ENCODE assay signal across 8 mouse cellular contexts in the genomic region with DNA sequence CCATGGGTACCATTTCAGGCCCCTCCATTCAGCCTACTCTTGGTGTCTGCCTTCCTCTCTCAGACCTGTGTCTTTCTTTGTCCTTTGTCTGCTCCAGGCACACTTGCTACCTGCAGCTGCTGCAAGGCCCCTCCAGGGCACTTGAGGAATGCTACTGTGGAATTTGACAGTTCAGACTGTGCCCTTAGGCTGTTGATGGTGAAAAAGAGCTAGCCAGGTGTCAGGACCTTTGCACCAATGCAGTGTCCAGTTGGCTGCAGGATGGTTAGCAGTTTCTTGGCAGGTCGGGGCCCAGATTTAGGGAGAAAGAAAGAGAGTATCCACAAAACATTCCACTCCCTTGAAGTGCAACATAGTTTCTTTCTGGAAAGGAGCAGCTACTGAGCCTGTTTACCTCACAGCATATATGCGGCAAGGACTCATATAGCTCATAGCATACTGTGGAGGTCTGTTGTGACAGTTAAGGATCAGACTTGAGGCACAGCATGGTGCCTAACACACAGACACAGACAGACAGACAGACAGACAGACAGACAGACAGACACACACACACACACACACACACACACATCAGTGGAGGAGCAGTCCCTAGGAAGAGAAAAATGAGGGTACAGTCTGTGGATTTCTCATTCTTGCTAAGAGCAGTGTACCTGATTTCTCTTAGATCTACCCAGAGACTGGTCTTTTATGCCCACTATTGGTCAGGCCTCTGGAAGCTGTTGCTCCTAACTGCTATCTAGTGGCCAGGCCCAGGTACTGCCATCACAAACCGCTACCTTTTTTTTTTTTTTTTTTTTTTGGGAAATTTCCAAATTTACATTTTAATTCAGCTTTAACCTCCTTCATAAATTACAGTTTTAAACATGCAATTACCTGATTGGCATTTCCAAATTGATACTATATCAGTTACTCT. TPM values are rescaled to one million over a fixed set of nuclear protein-coding genes. Genes with fewer than 3 reads are reported as not detected.
DNase-seq lines count a peak whose midpoint lies in the region; ATAC-seq and TF ChIP-seq lines count a peak whose summit lies in the region.

No protein-coding gene starts in this region.

- peak; percentile 19; the same call in 1 of the 2 replicates for TF ChIP-seq CTCF in bone marrow macrophage, adult 2 months (IDR thresholded peaks at IDR 0.05; ENCODE audit: low read depth, low read length)
- peak; percentile 76 for TF ChIP-seq CTCF in lung, postnatal 0 days (IDR thresholded peaks at IDR 0.05)

- TF ChIP-seq POLR2A in bone marrow macrophage, adult 2 months (IDR thresholded peaks at IDR 0.05; ENCODE audit: borderline replicate concordance, low read depth, low read length) = no peak

- 50% methylated on average over 3 of the region's 3 CpGs for WGBS in kidney, embryonic 15.5 days
- WGBS in hindbrain, embryonic 12.5 days = 55% methylated on average over 3 of the region's 3 CpGs
- WGBS in lung, postnatal 0 days = 45% methylated on average over 3 of the region's 3 CpGs

- no peaks in the 10 kb centered on the region for H3K4me1 ChIP-seq in kidney, embryonic 15.5 days
- H3K4me1 ChIP-seq in bone marrow macrophage, adult 2 months (ENCODE audit: control insufficient read depth, insufficient read depth, low read length) = 0 out of 2 replicates have a peak, but pooled peaks cover under 1% of the 10 kb centered on the region
- H3K4me1 ChIP-seq in hindbrain, embryonic 12.5 days = no peaks in the 10 kb centered on the region
- H3K4me1 ChIP-seq in lung, postnatal 0 days (ENCODE audit: insufficient read depth, low read depth, low read length) = no peaks in the 10 kb centered on the region

- H3K4me2 ChIP-seq in kidney, embryonic 15.5 days = no peak overlapping the region
- H3K4me2 ChIP-seq in hindbrain, embryonic 12.5 days (replicated peaks) = no peak overlapping the region
- no peak overlapping the region for H3K4me2 ChIP-seq in lung, postnatal 0 days (replicated peaks; ENCODE audit: low read depth, low read length)

- H3K9me3 ChIP-seq in kidney, embryonic 15.5 days (replicated peaks) = no peaks in the 10 kb centered on the region
- no peaks in the 10 kb centered on the region for H3K9me3 ChIP-seq in hindbrain, embryonic 12.5 days (replicated peaks)
- no peaks in the 10 kb centered on the region for H3K9me3 ChIP-seq in lung, postnatal 0 days (ENCODE audit: low read length)

- H3K9ac ChIP-seq in kidney, embryonic 15.5 days = no peak overlapping the region
- H3K9ac ChIP-seq in hindbrain, embryonic 12.5 days = no peak overlapping the region
- no peak overlapping the region for H3K9ac ChIP-seq in lung, postnatal 0 days (replicated peaks; ENCODE audit: low read depth)

- DNase-seq in kidney, adult 8-10 months = no peak
- peak; percentile 78 for DNase-seq in lung, postnatal 0 days (ENCODE audit: low spot score)
- no peak for DNase-seq in urinary bladder, postnatal 14 days (ENCODE audit: low spot score)
- DNase-seq in urinary bladder, postnatal 25 days (ENCODE audit: low spot score) = no peak
- DNase-seq in layer of hippocampus, postnatal 25 days (ENCODE audit: extremely low spot score in 1 of 2, low spot score in 1 of 2) = no peak

- H3K27ac ChIP-seq in kidney, embryonic 15.5 days = no peak overlapping the region
- no peak overlapping the region for H3K27ac ChIP-seq in bone marrow macrophage, adult 2 months (ENCODE audit: insufficient read depth, low read depth, low read length)
- no peak overlapping the region for H3K27ac ChIP-seq in hindbrain, embryonic 12.5 days
- H3K27ac ChIP-seq in lung, postnatal 0 days (ENCODE audit: low read length) = no peak overlapping the region

- H3K27me3 ChIP-seq in kidney, embryonic 15.5 days = no peaks in the 10 kb centered on the region
- H3K27me3 ChIP-seq in hindbrain, embryonic 12.5 days = no peaks in the 10 kb centered on the region
- H3K27me3 ChIP-seq in lung, postnatal 0 days (replicated peaks; ENCODE audit: insufficient read depth, low read length) = no peaks in the 10 kb centered on the region

- H3K36me3 ChIP-seq in kidney, embryonic 15.5 days = no peaks in the 10 kb centered on the region
- H3K36me3 ChIP-seq in hindbrain, embryonic 12.5 days = no peaks in the 10 kb centered on the region
- H3K36me3 ChIP-seq in lung, postnatal 0 days (ENCODE audit: insufficient read depth, low read length) = no peaks in the 10 kb centered on the region

- no peak for TF ChIP-seq EP300 in lung, postnatal 0 days (IDR thresholded peaks at IDR 0.05)

- peak; percentile 81 for ATAC-seq in kidney, embryonic 15.5 days (replicated peaks; ENCODE audit: low FRiP score)
- ATAC-seq in hindbrain, embryonic 12.5 days (ENCODE audit: low FRiP score) = peak; percentile 66; the same call in 1 of the 2 replicates
- peak; percentile 73 for ATAC-seq in lung, postnatal 0 days

- H3K4me3 ChIP-seq in kidney, embryonic 15.5 days (replicated peaks) = no peak overlapping the region
- H3K4me3 ChIP-seq in bone marrow macrophage, adult 2 months (ENCODE audit: insufficient read depth, low read length) = no peak overlapping the region
- H3K4me3 ChIP-seq in hindbrain, embryonic 12.5 days = no peak overlapping the region
- no peak overlapping the region for H3K4me3 ChIP-seq in lung, postnatal 0 days (ENCODE audit: low read depth, low read length)

RNA-seq across cellular contexts. Expression of a gene that starts 6.3 kb away (rescaled TPM):
- polyA plus RNA-seq in kidney, embryonic 15.5 days (2015; fragmentation: Nextera tagmentation; extraction: Ambion mirVana) = 39.7 and 40.4 TPM in 2 replicates
- 21.1 and 25.8 TPM in 2 replicates for polyA plus RNA-seq in bone marrow macrophage, adult 2 months (2012; ENCODE audit: insufficient read depth, insufficient read length, missing spikeins)
- polyA plus RNA-seq in hindbrain, embryonic 12.5 days (2016; fragmentation: Nextera tagmentation; extraction: Ambion mirVana) = 35.4 and 36.6 TPM in 2 replicates
- 38.1 and 39.3 TPM in 2 replicates for polyA plus RNA-seq in lung, postnatal 0 days (2015; fragmentation: Nextera tagmentation; extraction: Ambion mirVana)
- total RNA-seq in layer of hippocampus, postnatal 25 days (2021) = 10 to 100 TPM; 14.7 to 16.3 TPM

RNA-seq across cellular contexts. Expression of a gene that starts 16.7 kb away (rescaled TPM):
- polyA plus RNA-seq in kidney, embryonic 15.5 days (2015; fragmentation: Nextera tagmentation; extraction: Ambion mirVana) = not detected in 2 replicates
- not detected in 2 replicates for polyA plus RNA-seq in bone marrow macrophage, adult 2 months (2012; ENCODE audit: insufficient read depth, insufficient read length, missing spikeins)
- polyA plus RNA-seq in hindbrain, embryonic 12.5 days (2016; fragmentation: Nextera tagmentation; extraction: Ambion mirVana) = not detected in 2 replicates
- not detected in 2 replicates for polyA plus RNA-seq in lung, postnatal 0 days (2015; fragmentation: Nextera tagmentation; extraction: Ambion mirVana)
- total RNA-seq in layer of hippocampus, postnatal 25 days (2021) = not detected
